Mouse (Mus musculus) cerebellum, adult 11-12 months (tissue): ENCODE results near the gene Pawr.
"Not testable (repeated sequence)": the region's sequence is repeated elsewhere in the genome, so short reads cannot be mapped to it uniquely, and the experiment has no call there.

Experiments used
- DNase-seq: peaks from one replicate; pipeline ENCODE4 v3.0.0; 2022

Gene Pawr

DNA sequence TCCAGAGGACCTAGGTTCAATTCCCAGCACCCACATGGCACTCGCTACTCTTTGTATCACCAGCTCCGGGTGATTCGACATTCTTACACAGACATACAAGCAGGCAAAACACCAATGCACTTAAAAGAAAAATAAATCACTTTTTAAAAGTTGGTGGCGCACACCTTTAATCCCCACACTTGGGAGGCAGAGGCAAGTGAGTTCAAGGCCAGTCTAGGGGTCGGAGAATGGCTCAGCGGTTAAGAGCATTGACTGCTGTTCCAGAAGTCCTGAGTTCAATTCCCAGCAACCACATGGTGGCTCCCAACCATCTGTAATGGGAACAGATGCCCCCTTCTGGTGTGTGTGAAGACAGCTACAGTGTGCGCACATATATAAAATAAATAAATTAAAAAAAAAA is 16.7 kb upstream of the Pawr start:
- no peak for DNase-seq

DNA sequence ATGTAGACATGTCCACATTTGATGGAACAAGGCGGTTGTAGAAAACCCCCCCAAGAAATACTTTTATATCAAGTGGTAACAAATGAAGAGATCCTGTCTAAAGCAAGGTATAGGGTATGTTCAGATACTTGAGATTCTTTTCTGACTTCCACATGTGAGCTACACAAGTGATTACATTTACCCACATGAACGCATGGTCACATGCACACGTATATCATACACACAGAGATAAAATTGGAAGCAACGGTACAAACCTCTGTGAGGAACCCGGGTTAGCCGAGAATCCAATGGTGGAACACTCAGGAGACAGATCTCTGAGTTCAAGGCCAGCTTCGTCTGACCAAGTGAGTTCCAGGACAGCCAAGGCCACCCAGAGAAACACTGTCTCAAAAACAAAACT is 3.6 kb upstream of the Pawr start:
- DNase-seq: no peak

DNA sequence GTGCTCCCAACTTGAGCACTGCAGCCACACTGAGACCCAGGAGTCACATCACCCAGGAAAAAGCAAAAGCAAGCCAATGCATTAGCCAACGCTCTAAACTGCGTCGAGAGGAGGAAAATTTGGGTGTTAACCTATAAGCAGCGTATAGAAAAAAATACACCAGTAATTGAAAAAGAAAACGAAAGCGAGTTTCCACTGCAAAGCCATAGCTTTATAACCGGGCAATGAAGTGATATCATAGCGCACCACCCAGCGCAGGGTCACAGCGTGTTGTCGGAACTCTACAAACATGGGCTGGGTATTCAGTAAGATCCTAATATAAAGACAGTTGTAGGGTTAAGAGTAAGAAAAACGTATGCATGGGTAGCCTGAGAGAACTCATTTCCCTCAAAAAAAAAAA is 2.9 kb upstream of the Pawr start:
- no peak for DNase-seq

DNA sequence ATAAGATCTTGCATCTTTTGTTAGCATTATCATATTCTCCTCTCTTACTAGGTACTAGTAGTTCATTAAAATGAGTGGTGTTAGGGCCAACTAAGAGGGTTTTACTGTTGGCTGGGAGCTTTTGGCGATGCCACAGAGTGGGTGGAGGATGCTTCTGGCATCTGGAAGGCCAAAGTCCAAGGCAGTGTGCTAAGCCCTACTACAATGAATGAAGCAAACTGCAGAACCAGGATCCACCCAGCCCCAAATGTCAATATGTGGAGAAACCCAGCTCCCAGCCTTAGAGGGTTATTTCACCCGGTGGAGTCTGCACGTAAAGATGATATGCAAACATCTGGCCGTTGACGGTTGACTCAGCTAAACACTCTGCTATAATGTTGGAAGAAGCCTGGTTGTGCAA is 2.1 kb upstream of the Pawr start:
- DNase-seq: no peak

GRCm38 (mm10) chr10:108330964-108331363 is 957 bp upstream of the Pawr start:
- no peak for DNase-seq

DNA sequence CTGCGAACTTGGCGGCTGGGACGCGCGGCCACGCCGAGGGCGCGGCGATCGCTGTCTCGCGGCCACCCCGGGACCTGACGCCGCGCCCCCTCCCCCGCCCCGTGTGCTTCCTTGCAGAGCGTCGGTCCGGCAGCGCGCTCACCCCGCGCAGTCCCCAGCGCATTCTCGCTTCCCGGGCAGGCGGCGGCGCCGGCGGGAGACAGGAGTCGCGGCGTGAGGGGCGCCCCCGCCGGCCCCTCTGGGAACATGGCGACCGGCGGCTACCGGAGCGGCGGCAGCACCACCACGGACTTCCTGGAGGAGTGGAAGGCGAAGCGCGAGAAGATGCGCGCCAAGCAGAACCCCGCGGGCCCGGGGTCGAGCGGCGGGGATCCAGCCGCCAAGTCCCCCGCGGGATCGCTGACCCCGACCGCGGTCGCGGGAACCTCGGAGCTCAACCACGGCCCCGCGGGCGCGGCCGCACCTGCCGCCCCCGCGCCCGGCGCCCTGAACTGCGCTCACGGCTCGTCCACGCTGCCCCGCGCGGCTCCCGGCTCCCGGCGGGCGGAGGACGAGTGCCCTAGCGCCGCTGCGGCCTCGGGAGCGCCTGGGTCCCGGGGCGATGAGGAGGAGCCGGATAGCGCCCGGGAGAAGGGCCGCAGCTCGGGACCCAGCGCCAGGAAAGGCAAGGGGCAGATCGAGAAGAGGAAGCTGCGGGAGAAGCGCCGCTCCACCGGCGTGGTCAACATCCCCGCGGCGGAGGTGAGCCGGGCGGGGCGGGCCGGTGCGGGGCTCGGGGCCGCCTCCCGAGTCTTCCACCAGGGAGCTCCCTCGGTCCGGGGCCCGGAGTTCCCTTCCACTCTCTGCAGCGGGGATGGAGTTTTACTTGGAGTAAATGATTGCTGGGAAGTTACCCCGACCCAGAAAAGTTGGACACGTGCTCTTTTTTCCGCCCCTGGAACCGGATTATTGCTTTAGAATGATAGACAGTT is 935 bp downstream of the Pawr start:
- peak; percentile 16 for DNase-seq

GRCm38 (mm10) chr10:108333642-108334041 is 1.7 kb downstream of the Pawr start:
- no peak for DNase-seq

DNA sequence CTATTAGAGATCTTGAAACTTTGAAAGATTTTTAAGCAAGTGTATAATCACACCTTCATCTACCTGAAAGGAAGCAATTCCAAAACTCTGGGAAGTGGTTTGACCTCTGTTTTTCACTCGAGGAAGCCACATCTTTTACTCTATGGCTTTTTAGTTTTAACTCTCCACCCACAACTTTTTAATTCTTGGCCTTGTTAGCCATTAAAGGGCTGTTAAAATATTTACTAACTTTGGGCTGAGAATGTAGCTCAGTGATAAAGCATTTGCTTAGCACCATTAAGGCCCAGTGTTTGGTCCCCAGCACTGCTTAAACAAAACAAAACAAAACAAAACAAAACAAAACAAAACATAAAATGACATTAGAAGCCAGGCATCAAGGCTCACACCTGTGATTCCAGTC is 2.2 kb downstream of the Pawr start:
- no peak for DNase-seq

GRCm38 (mm10) chr10:108335736-108336292 is 3.9 kb downstream of the Pawr start:
- no peak for DNase-seq

GRCm38 (mm10) chr10:108336581-108336980 is 4.7 kb downstream of the Pawr start:
- no peak for DNase-seq

DNA sequence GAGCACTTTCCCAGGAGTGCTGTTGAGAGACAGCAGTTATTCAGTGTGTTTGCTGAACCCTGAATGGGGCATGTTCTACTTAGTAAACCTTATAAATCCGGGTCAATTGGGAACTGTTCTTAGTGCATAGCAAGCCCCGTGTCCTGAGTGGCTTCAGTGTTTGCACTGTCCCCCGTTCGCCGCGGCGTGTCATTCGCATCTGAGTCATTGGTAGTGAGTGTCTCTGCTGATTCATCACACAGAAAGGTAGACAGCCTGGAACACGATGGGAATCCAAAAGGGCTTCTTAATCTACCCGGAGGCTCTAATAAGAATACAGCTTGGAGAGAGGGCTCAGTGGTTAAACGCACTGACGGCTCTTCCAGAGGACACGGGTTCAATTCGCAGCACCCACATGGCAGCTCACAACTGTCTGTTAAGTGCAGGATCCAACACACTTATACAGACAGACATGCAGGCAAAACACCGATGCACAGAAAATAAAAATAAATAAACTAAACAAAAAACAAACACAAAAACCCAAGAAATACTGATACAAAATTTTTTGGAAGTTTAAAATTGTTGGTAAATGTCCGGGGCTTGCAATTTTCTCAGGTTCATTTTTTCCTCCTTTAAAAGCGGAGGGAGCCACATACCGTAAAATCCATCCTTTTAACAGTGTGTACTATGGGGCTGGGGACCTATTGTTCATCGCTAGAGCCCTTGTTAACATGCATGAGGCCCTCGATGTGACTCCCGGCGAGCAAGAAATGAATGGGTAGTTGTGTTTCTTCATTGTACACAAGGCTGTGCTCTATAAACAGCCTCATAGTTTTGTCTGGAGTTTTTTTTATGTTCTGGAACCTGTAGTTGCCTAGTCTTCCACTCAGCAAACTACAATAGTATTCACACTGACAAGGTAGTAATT is 6.4 kb downstream of the Pawr start:
- no peak for DNase-seq

- no peak for DNase-seq
Measured at GRCm38 (mm10) chr10:108339118-108339517, 7.2 kb downstream of the Pawr start.

DNA sequence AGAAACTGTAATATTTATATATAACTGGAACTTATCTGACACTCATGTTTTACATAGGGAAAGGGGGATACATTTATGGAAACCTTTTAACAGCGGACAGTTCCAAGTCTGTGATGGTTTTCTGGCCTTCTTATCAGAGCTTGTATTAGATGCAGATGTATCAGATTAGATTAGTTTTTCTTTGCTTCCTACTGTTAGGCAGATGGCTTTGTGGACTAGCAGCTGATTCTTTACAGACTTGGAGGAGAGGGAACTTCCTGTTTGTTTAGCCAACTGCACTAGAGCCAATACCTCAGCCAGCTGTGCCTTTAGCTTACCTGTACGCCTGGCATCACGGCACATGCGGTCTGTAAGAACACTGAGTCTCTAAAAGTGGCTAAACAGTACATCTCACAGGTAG is 8.0 kb downstream of the Pawr start:
- DNase-seq: no peak

DNA sequence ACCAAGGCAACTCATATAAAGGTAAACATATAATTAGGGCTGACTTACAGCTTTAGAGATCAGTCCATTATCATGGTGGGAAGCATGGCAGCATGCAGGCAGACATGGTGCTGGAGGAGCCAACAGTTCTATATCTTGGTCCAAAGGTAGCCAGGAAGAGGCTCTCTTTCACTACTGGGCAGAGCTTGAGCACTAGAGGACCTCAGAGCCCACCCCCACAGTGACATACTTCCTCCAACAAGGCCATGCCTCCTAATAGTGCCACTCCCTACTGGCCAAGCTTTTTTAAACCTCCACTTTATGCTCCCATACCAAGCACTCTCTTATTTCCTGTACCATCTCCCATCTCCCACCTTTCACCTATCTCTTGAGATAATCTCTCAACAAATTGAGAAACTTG is 11.8 kb downstream of the Pawr start:
- DNase-seq: no peak

GRCm38 (mm10) chr10:108345123-108345522 is 13.2 kb downstream of the Pawr start:
- no peak for DNase-seq

GRCm38 (mm10) chr10:108346301-108346700 is 14.4 kb downstream of the Pawr start:
- DNase-seq: not testable (repeated sequence)

DNA sequence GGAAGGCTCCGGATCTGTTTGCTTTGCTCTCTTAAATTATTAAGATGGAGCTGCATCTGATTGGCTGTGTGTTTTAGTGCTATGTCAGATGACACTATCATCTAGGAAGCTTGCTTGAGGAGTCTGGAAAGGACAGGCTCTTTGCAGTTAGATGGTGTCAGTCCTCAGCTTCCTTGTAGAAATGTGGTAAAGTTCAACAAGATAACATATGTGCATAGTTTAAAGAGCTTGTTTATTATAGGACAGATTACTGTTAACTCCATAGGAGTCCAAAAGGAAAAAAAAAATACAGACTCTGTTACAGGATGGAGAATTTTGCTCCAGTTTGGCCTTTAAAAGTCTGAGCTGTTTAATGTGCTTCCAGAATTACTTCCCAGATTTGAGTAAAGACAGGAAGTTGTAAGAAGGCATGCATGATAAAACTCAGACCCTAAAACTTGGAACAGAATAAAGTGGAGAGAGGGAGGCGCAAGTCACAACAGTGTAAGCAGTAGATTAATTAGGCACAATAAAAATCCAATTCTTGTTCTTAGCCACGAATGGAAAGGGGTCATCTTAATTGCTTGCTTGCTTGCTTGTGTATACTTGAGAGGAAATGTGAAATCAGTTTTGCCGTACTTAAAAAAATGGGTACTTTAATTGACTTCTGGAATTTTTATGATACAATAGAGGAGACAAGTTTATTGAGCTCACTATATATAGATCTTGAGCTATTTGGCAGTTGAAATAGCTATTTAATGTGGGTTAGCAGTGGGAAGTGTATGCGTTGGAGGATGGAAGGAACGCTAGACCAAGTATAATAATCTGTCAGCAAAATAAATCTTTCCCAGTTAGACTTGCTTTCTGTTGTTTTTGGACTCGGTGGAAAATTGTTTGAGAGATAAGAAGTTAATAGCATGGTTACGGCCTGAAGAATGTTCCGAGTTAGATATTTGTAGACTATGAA is 18.5 kb downstream of the Pawr start:
- DNase-seq: no peak

DNA sequence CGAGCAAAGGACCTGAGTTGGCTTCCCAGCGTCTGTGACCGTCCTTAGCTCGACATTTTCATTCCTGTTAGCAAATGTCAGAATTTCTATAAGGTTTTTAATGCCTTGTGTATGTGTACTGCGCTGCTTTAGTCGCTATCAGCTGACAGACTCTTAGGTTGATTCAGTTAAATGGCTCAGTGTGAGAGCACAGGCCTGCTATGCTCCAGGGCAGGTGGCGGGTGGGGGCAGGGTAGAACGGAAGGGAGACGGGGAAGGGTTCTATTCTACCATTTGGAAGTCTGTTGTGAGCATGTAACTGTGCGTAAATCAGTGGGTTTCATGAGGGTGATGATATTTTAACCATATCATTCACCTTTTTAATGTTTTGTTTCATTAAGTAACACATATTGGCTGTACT is 21.0 kb downstream of the Pawr start:
- no peak for DNase-seq

GRCm38 (mm10) chr10:108354726-108355391 is 22.9 kb downstream of the Pawr start:
- no peak for DNase-seq

DNA sequence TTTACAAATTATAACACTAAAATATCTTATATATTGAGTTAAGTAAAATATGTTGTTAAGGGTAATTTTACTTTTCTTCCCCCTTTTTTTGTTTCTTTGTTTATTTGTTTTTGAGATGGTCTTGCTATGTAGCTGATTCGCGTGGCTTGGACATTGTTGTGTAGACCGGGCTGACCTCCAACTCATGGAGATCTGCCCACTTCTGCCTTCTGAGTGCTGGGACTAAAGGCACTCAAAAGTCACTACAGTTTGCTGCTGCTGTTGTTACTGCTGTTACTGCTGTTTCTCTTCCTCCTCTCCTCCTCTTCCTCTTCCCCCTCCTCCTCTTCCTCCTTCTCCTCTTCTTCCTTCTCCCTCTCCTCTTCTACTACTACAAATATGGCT is 23.5 kb downstream of the Pawr start:
- no peak for DNase-seq

DNA sequence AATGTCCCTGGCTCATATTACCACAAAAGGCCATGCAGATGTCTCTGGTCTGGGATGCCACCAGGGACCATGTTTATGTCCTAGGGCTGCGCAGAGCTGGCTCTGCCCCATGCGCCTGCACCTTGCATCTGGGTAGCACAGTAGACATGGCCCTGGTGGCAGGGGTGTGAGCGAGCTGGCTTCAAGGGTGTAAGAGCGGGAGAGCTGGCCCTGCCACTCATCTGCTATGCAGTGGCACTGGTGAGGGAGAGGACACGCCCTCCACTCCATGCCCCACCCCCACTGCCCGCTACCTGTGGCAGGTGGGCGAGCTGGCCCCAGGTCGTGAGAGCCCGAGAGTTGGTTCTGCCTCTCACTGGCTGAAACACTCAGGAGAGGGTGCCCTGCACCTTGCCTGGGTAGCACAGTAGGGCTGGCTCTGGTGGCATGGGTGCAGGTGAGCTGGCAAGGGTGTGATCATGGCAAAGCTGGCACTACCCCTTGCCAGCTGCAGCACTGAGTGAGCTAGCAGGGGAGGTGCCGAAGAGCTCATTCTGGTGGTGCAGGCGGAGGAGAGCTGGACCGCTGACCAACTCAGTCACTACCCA is 24.8 kb downstream of the Pawr start:
- no peak for DNase-seq
